Comparison of ENCODE assay signal across 8 mouse cellular contexts in the genomic region with DNA sequence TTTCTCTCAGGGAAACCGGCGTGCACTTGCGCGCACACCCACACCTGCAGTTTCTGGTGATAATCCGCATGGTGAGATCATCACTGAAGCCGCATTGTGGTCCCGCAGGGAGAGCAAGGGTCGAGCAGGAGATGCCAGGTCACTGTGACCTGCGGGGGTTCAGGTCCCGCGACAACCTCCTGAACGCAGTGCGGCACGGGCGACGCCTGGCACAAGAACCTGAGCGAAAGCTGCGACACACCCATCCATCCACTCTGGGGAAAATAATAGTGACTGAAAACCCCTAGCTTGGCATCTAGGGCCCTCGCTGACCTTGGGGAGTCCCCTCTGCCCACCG. TPM values are rescaled to one million over a fixed set of nuclear protein-coding genes. Genes with fewer than 3 reads are reported as not detected.
DNase-seq lines count a peak whose midpoint lies in the region; ATAC-seq and TF ChIP-seq lines count a peak whose summit lies in the region.

No protein-coding gene starts in this region.

- no peaks in the 10 kb centered on the region for H3K27me3 ChIP-seq in heart, embryonic 11.5 days (ENCODE audit: control insufficient read depth, insufficient read depth, low read length)
- no peaks in the 10 kb centered on the region for H3K27me3 ChIP-seq in testis, adult 2 months (ENCODE audit: control insufficient read depth, insufficient read depth, low read length)
- H3K27me3 ChIP-seq in hindbrain, embryonic 13.5 days = no peaks in the 10 kb centered on the region
- H3K27me3 ChIP-seq in midbrain, embryonic 13.5 days = no peaks in the 10 kb centered on the region

- H3K4me1 ChIP-seq in heart, embryonic 11.5 days (ENCODE audit: control insufficient read depth, insufficient read depth, low read length) = no peaks in the 10 kb centered on the region
- peaks cover 4% of the 10 kb centered on the region; the same call in 1 of the 2 replicates for H3K4me1 ChIP-seq in testis, adult 2 months (ENCODE audit: control insufficient read depth, insufficient read depth, low read length)
- peaks cover 13% of the 10 kb centered on the region for H3K4me1 ChIP-seq in hindbrain, embryonic 13.5 days (replicated peaks)
- peaks cover 3% of the 10 kb centered on the region for H3K4me1 ChIP-seq in midbrain, embryonic 13.5 days (replicated peaks)

- peak; percentile 68 for ATAC-seq in heart, embryonic 11.5 days (replicated peaks; ENCODE audit: insufficient number of reproducible peaks, low FRiP score, low TSS enrichment)
- ATAC-seq in hindbrain, embryonic 13.5 days (ENCODE audit: low FRiP score) = no peak; the same call in 1 of the 2 replicates
- ATAC-seq in midbrain, embryonic 13.5 days = no peak

- no peak for TF ChIP-seq POLR2A in testis, adult 2 months (IDR thresholded peaks at IDR 0.05; ENCODE audit: control insufficient read depth, low read depth, low read length)

- peak overlapping the region; percentile 88 for H3K9ac ChIP-seq in heart, embryonic 11.5 days (ENCODE audit: low read depth, low read length)
- H3K9ac ChIP-seq in hindbrain, embryonic 13.5 days = peak overlapping the region; percentile 92
- peak overlapping the region; percentile 86 for H3K9ac ChIP-seq in midbrain, embryonic 13.5 days (replicated peaks)

- peak overlapping the region; percentile 89 for H3K27ac ChIP-seq in heart, embryonic 11.5 days (ENCODE audit: low read depth, low read length)
- H3K27ac ChIP-seq in testis, adult 2 months (ENCODE audit: control insufficient read depth, insufficient read depth, low read depth, low read length) = no peak overlapping the region
- peak overlapping the region; percentile 95 for H3K27ac ChIP-seq in hindbrain, embryonic 13.5 days
- peak overlapping the region; percentile 92 for H3K27ac ChIP-seq in midbrain, embryonic 13.5 days

- no peak for TF ChIP-seq CTCF in testis, adult 2 months (IDR thresholded peaks at IDR 0.05; ENCODE audit: control insufficient read depth, insufficient read depth, insufficient replicate concordance, low read depth, low read length)

- under 1% methylated on average over 20 of the region's 20 CpGs for WGBS in heart, embryonic 11.5 days (ENCODE audit: insufficient replicate concordance)
- WGBS in hindbrain, embryonic 13.5 days = under 1% methylated on average over 20 of the region's 20 CpGs
- WGBS in midbrain, embryonic 13.5 days = 1% methylated on average over 20 of the region's 20 CpGs

- intact Hi-C loops in heart, postnatal 10 days (cut with DNase I) = loop anchor here (2.0 kb wide), 1 partner anchor 30 kb away; no protein-coding TSS in a partner anchor

- H3K9me3 ChIP-seq in heart, embryonic 11.5 days (replicated peaks; ENCODE audit: control insufficient read depth, low read length) = no peaks in the 10 kb centered on the region
- no peaks in the 10 kb centered on the region for H3K9me3 ChIP-seq in hindbrain, embryonic 13.5 days
- no peaks in the 10 kb centered on the region for H3K9me3 ChIP-seq in midbrain, embryonic 13.5 days

- peak overlapping the region; percentile 72 for H3K4me2 ChIP-seq in heart, embryonic 11.5 days
- H3K4me2 ChIP-seq in hindbrain, embryonic 13.5 days = peak overlapping the region; percentile 84
- H3K4me2 ChIP-seq in midbrain, embryonic 13.5 days (replicated peaks) = peak overlapping the region; percentile 82

- H3K4me3 ChIP-seq in heart, embryonic 11.5 days (ENCODE audit: low read depth, low read length) = peak overlapping the region; percentile 84
- peak overlapping the region; percentile 85 for H3K4me3 ChIP-seq in testis, adult 2 months (ENCODE audit: control insufficient read depth, low read depth, low read length)
- H3K4me3 ChIP-seq in hindbrain, embryonic 13.5 days = peak overlapping the region; percentile 89
- H3K4me3 ChIP-seq in midbrain, embryonic 13.5 days (replicated peaks) = peak overlapping the region; percentile 84

- DNase-seq in heart, postnatal 10 days = no peak
- no peak for DNase-seq in testis, postnatal 14 days (ENCODE audit: low spot score)
- DNase-seq in adrenal gland, postnatal 25 days = no peak
- no peak for DNase-seq in urinary bladder, postnatal 25 days (ENCODE audit: low spot score)

- H3K36me3 ChIP-seq in heart, embryonic 11.5 days (ENCODE audit: control insufficient read depth, insufficient read depth, low read length) = no peaks in the 10 kb centered on the region
- H3K36me3 ChIP-seq in testis, adult 2 months (ENCODE audit: control insufficient read depth, insufficient read depth, low read length) = no peaks in the 10 kb centered on the region
- H3K36me3 ChIP-seq in hindbrain, embryonic 13.5 days = no peaks in the 10 kb centered on the region
- H3K36me3 ChIP-seq in midbrain, embryonic 13.5 days = no peaks in the 10 kb centered on the region

RNA-seq across cellular contexts. Expression of a gene that starts 0.9 kb away (rescaled TPM):
- polyA plus RNA-seq in heart, embryonic 11.5 days (2014; fragmentation: Nextera tagmentation; extraction: Ambion mirVana) = 41.8 and 47.8 TPM in 2 replicates
- 10 to 100 TPM; 42.0 to 47.4 TPM for total RNA-seq in heart, postnatal 10 days (2021)
- polyA plus RNA-seq in testis, adult 2 months (2012; rRNA removed) = 69.1 and 104 TPM in 2 replicates
- 62.7 and 67.1 TPM in 2 replicates for polyA plus RNA-seq in hindbrain, embryonic 13.5 days (2015; fragmentation: Nextera tagmentation; extraction: Ambion mirVana)
- 48.7 and 50.5 TPM in 2 replicates for polyA plus RNA-seq in midbrain, embryonic 13.5 days (2015; fragmentation: Nextera tagmentation; extraction: Ambion mirVana)
- total RNA-seq in adrenal gland, postnatal 25 days (2021) = 5.9 and 9.0 TPM in 2 replicates

RNA-seq across cellular contexts. Expression of a gene that starts 35.0 kb away (rescaled TPM):
- polyA plus RNA-seq in heart, embryonic 11.5 days (2014; fragmentation: Nextera tagmentation; extraction: Ambion mirVana) = 35.3 and 35.8 TPM in 2 replicates
- 10 to 100 TPM; 36.9 TPM for total RNA-seq in heart, postnatal 10 days (2021)
- polyA plus RNA-seq in testis, adult 2 months (2012; rRNA removed) = 9.5 and 11.7 TPM in 2 replicates
- polyA plus RNA-seq in hindbrain, embryonic 13.5 days (2015; fragmentation: Nextera tagmentation; extraction: Ambion mirVana) = 57.8 and 58.4 TPM in 2 replicates
- 66.2 and 68.8 TPM in 2 replicates for polyA plus RNA-seq in midbrain, embryonic 13.5 days (2015; fragmentation: Nextera tagmentation; extraction: Ambion mirVana)
- total RNA-seq in adrenal gland, postnatal 25 days (2021) = 51.6 and 53.0 TPM in 2 replicates

RNA-seq across cellular contexts. Expression of a gene that starts 47.5 kb away (rescaled TPM):
- polyA plus RNA-seq in heart, embryonic 11.5 days (2014; fragmentation: Nextera tagmentation; extraction: Ambion mirVana) = 0.17 and 0.79 TPM in 2 replicates
- total RNA-seq in heart, postnatal 10 days (2021) = under 1 TPM in 1 of 2 experiments, not detected in 1; 0.22 TPM
- polyA plus RNA-seq in testis, adult 2 months (2012; rRNA removed) = 0.10 and 0.25 TPM in 2 replicates
- 0.19 TPM in 1 of 2 replicates, not detected in the other for polyA plus RNA-seq in hindbrain, embryonic 13.5 days (2015; fragmentation: Nextera tagmentation; extraction: Ambion mirVana)
- polyA plus RNA-seq in midbrain, embryonic 13.5 days (2015; fragmentation: Nextera tagmentation; extraction: Ambion mirVana) = 0.20 and 0.54 TPM in 2 replicates
- total RNA-seq in adrenal gland, postnatal 25 days (2021) = 22.3 TPM in 1 of 2 replicates, not detected in the other
